Mouse (Mus musculus) forebrain, embryonic 10.5 days (tissue): ENCODE data around the gene Eaf2. TPM values are rescaled to one million over a fixed set of nuclear protein-coding genes. Genes with fewer than 3 reads are reported as not detected.

ENCODE experiments used
- DNase-seq: peaks from one replicate; pipeline ENCODE4 v3.0.0-alpha.2; 2017; ENCODE audit warnings: low spot score; ENCODE audit errors: extremely low spot score
- H3K27ac ChIP-seq: fragments of 300-500 bp; sonication (generic); 2 replicates; pipeline ENCODE4 v1.5.1; 2016; ENCODE audit warnings: mild to moderate bottlenecking
- H3K27me3 ChIP-seq: fragments of 300-500 bp; sonication (generic); 2 replicates; pipeline ENCODE4 v1.6.1; 2016; ENCODE audit warnings: mild to moderate bottlenecking; ENCODE audit not compliant: poor library complexity, severe bottlenecking
- H3K36me3 ChIP-seq: fragments of 300-500 bp; sonication (generic); replicated peaks from 2 replicates; pipeline ENCODE4 v1.6.1; 2016; ENCODE audit warnings: mild to moderate bottlenecking, moderate library complexity
- H3K4me1 ChIP-seq: fragments of 300-500 bp; sonication (generic); 2 replicates; pipeline ENCODE4 v1.6.1; 2016
- H3K4me3 ChIP-seq: fragments of 300-500 bp; sonication (generic); 2 replicates; pipeline ENCODE4 v1.5.1; 2016; ENCODE audit warnings: mild to moderate bottlenecking, moderate library complexity
- H3K9me3 ChIP-seq: fragments of 300-500 bp; sonication (generic); 2 replicates; pipeline ENCODE4 v1.6.1; 2016; ENCODE audit warnings: mild to moderate bottlenecking, moderate library complexity
- WGBS: fragments of 180-500 bp; shearing (Covaris S2); methylation state at CpG from one replicate; pipeline ENCODE4 v1.1.7; 2016; 5-methylcytosine and 5-hydroxymethylcytosine counted together
- polyA plus RNA-seq: library from polyadenylated mRNA; unstranded; fragments of >200 nt; fragmentation: Nextera tagmentation; extraction: Ambion mirVana; gene quantifications from 2 replicates; pipeline ENCODE4 v1.2.1, GENCODE M21; 2016

Eaf2 gene
- 1.7 and 1.8 TPM in 2 replicates for polyA plus RNA-seq

GRCm38 (mm10) chr16:36874583-36875275 lies at the start of gene Eaf2, which contains the start of gene Golgb1:
Gene Eaf2 (minus strand): TSS chr16:36875003.
Gene Golgb1 (plus strand): TSS chr16:36875140.
- peak within 1 kb of the TSS; percentile 91 for H3K27ac ChIP-seq
- peaks cover 33% of the 10 kb centered on the region for H3K36me3 ChIP-seq
- no peaks in the 10 kb centered on the region for H3K9me3 ChIP-seq
- H3K27me3 ChIP-seq, result no peaks in the 10 kb centered on the region
- H3K4me3 ChIP-seq, result peak within 1 kb of the TSS; percentile 96
- peaks cover 17% of the 10 kb centered on the region for H3K4me1 ChIP-seq
- DNase-seq, result peak; percentile 94
- under 1% methylated on average over 43 of the region's 43 CpGs for WGBS

GRCm38 (mm10) chr16:36924312-36924711 lies 49.5 kb upstream of the Eaf2 start:
- no peak overlapping the region for H3K27ac ChIP-seq
- no peak for DNase-seq
- H3K27me3 ChIP-seq, result no peaks in the 10 kb centered on the region
- 96% methylated on average over 8 of the region's 8 CpGs for WGBS
- no peak overlapping the region for H3K4me3 ChIP-seq
- peaks cover 73% of the 10 kb centered on the region for H3K36me3 ChIP-seq
- no peaks in the 10 kb centered on the region for H3K4me1 ChIP-seq
- H3K9me3 ChIP-seq, result no peaks in the 10 kb centered on the region

DNA sequence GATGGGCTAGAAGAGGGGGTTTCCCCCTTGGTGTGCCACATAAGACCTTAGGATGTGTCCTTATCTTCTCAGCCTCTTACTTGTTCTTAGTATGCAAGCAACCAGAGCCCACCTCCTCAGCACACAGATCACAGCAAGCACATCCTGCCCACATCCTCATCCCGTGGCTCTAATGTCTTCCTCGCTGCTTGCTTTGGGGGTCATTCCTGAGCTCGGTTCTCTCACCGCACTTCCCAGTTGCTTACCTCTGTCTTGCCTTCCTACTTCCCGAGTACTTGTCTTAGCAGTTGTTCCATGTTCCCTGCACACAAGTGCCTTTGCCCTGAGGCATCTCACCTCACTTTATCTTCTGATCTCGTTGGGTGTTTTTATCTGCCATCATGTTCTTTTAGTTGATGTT lies 47.2 kb upstream of the Eaf2 start:
- no peaks in the 10 kb centered on the region for H3K27me3 ChIP-seq
- H3K36me3 ChIP-seq, result peaks cover 72% of the 10 kb centered on the region
- no peaks in the 10 kb centered on the region for H3K9me3 ChIP-seq
- no peak for DNase-seq
- H3K4me3 ChIP-seq, result no peak overlapping the region
- H3K4me1 ChIP-seq, result no peaks in the 10 kb centered on the region
- H3K27ac ChIP-seq, result no peak overlapping the region
- WGBS, result 92% methylated on average over 6 of the region's 6 CpGs

DNA sequence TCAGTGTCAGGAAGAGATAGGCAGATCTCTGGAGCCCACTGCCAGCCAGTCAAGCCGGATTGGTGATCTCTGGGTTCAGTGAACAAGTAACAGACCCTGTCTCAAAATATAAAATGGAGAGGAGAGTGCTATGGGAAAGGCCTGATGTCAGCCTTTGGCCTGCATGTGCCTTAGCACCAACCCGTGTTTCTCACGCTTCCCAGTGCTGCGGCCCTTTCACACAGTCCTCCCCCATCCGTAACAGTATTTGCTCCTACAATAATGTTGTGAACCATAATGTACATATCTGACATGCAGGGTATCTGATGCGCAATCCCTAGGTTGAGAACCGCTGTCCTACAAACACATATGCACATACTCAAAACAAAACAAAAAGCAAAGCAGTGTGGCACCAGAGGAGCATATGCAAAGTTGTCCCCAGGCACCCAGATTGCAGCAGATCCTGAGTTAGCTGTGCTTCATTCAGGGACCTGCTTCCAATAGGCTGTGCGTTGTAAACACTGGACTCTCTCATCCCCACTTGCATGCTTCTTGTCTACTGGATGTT lies 46.3 kb upstream of the Eaf2 start:
- Histone ChIP-seq H3K36me3 (peaks cover 72% of the 10 kb centered on the region), H3K4me1 (no peaks in the 10 kb centered on the region), H3K4me3 (no peak overlapping the region), H3K27ac (no peak overlapping the region), H3K9me3 (no peaks in the 10 kb centered on the region), H3K27me3 (no peaks in the 10 kb centered on the region)
- 90% methylated on average over 8 of the region's 8 CpGs for WGBS
- no peak for DNase-seq

DNA sequence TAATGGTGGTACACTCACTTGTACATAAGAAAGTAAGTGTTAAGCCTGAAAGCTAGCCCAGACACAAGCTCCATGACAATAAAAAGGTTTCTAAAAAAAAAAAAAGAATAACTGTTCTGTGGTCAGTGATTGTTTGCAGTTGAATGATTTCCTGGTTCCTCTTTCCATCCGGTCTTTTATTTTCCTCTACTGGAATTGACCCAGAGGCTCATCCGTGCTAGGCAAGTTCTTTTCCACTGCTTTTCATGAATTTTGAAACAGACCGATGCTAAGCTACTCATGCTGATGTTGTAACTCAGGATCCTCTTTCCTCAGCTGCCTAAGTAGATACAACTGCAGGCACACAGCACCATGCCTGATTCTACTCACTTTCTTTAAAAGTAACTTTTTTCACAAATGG lies 45.6 kb upstream of the Eaf2 start:
- no peak overlapping the region for H3K27ac ChIP-seq
- no peaks in the 10 kb centered on the region for H3K4me1 ChIP-seq
- WGBS, result 93% methylated on average over 3 of the region's 3 CpGs
- H3K36me3 ChIP-seq, result peaks cover 72% of the 10 kb centered on the region
- H3K9me3 ChIP-seq, result no peaks in the 10 kb centered on the region
- DNase-seq, result no peak
- H3K27me3 ChIP-seq, result no peaks in the 10 kb centered on the region
- H3K4me3 ChIP-seq, result no peak overlapping the region

DNA sequence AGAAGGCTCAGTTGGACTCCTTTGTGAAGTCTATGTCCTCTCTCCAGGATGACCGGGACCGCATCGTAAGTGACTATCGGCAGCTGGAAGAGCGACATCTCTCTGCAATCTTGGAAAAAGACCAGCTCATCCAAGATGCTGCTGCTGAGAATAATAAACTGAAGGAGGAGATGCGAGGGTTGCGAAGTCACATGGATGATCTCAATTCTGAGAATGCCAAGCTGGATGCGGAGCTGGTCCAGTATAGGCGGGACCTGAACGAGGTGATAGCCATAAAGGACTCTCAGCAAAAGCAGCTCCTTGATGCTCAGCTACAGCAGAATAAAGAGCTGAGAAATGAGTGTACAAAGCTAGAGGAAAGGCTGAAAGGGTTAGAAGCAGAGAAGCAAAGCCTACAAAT lies 43.7 kb upstream of the Eaf2 start:
- peaks cover 80% of the 10 kb centered on the region for H3K36me3 ChIP-seq
- no peaks in the 10 kb centered on the region for H3K9me3 ChIP-seq
- WGBS, result 96% methylated on average over 10 of the region's 10 CpGs

DNA sequence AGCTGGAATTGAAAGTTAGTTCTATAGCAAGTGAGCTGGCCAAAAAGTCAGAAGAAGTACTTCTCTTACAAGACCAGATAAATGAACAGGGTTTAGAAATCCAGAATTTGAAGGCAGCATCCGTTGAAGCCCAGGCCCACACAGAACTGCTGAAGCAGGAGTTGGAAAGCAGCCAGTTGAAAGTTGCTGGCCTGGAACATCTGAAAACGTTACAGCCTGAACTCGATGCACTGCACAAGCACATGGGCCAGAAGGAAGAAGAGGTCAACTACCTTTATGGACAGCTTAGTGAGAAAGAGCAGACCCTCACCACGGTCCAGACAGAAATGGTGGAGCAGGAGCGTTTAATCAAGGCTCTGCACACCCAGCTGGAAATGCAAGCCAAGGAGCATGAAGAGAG lies 39.4 kb upstream of the Eaf2 start:
- Histone ChIP-seq H3K4me3 (no peak overlapping the region), H3K36me3 (peaks cover 79% of the 10 kb centered on the region)

More for the DNA sequence above, 43.7 kb upstream of the Eaf2 start:
- H3K4me1 ChIP-seq, result no peaks in the 10 kb centered on the region
- no peaks in the 10 kb centered on the region for H3K27me3 ChIP-seq
- H3K27ac ChIP-seq, result no peak overlapping the region
- no peak overlapping the region for H3K4me3 ChIP-seq
- no peak for DNase-seq

GRCm38 (mm10) chr16:36912311-36912710 lies 37.5 kb upstream of the Eaf2 start:
- 96% methylated on average over 13 of the region's 13 CpGs for WGBS
- Histone ChIP-seq H3K36me3 (peaks cover 78% of the 10 kb centered on the region), H3K4me1 (no peaks in the 10 kb centered on the region)

More for the DNA sequence above, 39.4 kb upstream of the Eaf2 start:
- H3K27me3 ChIP-seq, result no peaks in the 10 kb centered on the region
- H3K4me1 ChIP-seq, result no peaks in the 10 kb centered on the region
- H3K27ac ChIP-seq, result no peak overlapping the region
- H3K9me3 ChIP-seq, result no peaks in the 10 kb centered on the region
- no peak for DNase-seq
- 91% methylated on average over 5 of the region's 5 CpGs for WGBS

GRCm38 (mm10) chr16:36911909-36912308 lies 37.1 kb upstream of the Eaf2 start:
- no peaks in the 10 kb centered on the region for H3K4me1 ChIP-seq
- no peak overlapping the region for H3K27ac ChIP-seq
- peaks cover 76% of the 10 kb centered on the region for H3K36me3 ChIP-seq
- H3K9me3 ChIP-seq, result no peaks in the 10 kb centered on the region
- no peak for DNase-seq
- whole genome bisulfite sequencing, result 91% methylated on average over 10 of the region's 10 CpGs
- H3K4me3 ChIP-seq, result no peak overlapping the region
- H3K27me3 ChIP-seq, result no peaks in the 10 kb centered on the region

More at GRCm38 (mm10) chr16:36912311-36912710, 37.5 kb upstream of the Eaf2 start:
- no peak overlapping the region for H3K27ac ChIP-seq
- no peaks in the 10 kb centered on the region for H3K9me3 ChIP-seq
- H3K4me3 ChIP-seq, result no peak overlapping the region
- no peak for DNase-seq
- no peaks in the 10 kb centered on the region for H3K27me3 ChIP-seq

- 91% methylated on average over 5 of the region's 5 CpGs for WGBS
- Histone ChIP-seq H3K9me3 (no peaks in the 10 kb centered on the region), H3K36me3 (peaks cover 65% of the 10 kb centered on the region), H3K4me3 (no peak overlapping the region), H3K27ac (no peak overlapping the region), H3K4me1 (no peaks in the 10 kb centered on the region), H3K27me3 (no peaks in the 10 kb centered on the region)
- no peak for DNase-seq
Measured at GRCm38 (mm10) chr16:36903156-36903555, 28.4 kb upstream of the Eaf2 start.

DNA sequence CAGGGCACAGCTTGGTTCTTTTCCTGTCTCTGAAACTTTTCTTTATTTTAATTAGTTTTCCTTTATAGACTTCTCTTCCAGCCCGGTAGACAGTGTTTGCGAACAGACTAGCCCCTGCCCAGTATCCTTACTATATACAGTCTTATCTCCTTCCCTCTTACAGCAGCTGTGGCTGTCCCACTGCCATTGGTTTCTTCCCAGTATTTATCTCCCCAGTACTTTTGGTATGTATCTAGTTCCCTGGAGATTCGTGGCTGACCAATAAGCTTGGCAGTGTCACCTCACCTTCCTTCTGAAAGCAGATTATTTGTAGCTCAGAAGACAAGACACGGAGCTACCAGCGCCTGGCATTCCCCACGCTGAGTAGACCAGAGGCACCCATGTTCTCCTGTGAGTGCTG lies 21.9 kb upstream of the Eaf2 start:
- whole genome bisulfite sequencing, result 94% methylated on average over 6 of the region's 6 CpGs
- Histone ChIP-seq H3K4me3 (no peak overlapping the region), H3K27ac (no peak overlapping the region), H3K27me3 (no peaks in the 10 kb centered on the region), H3K9me3 (no peaks in the 10 kb centered on the region), H3K36me3 (peaks cover 84% of the 10 kb centered on the region), H3K4me1 (no peaks in the 10 kb centered on the region)
- DNase-seq, result no peak

DNA sequence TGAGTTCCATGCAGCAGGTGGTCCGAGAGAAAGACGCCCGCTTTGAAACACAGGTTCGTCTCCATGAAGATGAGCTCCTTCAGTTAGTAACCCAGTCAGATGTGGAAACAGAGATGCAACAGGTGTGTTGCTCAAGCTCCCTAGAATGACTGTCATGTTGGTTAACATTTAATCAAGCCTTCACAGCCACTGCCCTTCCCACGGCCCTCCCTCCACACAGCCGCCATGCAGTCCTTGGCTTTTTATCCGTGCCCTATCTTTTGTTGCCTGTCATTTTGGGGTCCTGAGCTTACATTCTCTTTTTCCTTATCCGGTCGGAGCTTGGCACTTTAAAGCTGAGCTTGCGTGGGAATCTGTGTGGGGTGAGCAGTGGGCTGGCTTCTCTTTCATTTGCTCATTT lies 18.5 kb upstream of the Eaf2 start:
- Histone ChIP-seq H3K27ac (no peak overlapping the region), H3K4me1 (no peaks in the 10 kb centered on the region), H3K4me3 (no peak overlapping the region), H3K36me3 (peaks cover 81% of the 10 kb centered on the region), H3K9me3 (no peaks in the 10 kb centered on the region), H3K27me3 (no peaks in the 10 kb centered on the region)
- DNase-seq, result no peak
- WGBS, result 91% methylated on average over 10 of the region's 10 CpGs

DNA sequence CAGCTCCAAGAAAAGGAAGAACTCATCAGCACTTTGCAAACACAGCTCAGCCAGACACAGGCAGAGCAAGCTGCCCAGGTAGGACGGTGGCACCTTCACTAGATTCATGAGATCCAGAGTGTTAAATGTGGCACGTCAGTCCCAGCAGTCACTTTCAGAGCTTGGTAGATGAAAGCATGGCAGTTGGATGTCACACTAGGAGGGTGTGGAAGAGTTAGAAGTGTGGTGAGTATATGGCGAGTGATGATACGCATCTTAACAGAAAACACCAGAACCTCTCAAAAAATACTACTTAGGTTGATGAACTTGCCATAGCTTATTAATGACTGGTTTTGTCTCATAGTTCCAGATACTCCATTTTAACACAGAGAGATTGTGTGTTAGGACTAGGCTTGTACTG lies 16.6 kb upstream of the Eaf2 start:
- WGBS, result 94% methylated on average over 4 of the region's 4 CpGs
- no peaks in the 10 kb centered on the region for H3K4me1 ChIP-seq
- no peaks in the 10 kb centered on the region for H3K9me3 ChIP-seq
- H3K27ac ChIP-seq, result no peak overlapping the region
- H3K36me3 ChIP-seq, result peaks cover 73% of the 10 kb centered on the region
- H3K27me3 ChIP-seq, result no peaks in the 10 kb centered on the region
- DNase-seq, result no peak
- no peak overlapping the region for H3K4me3 ChIP-seq
